8 mouse cellular contexts compared by ENCODE assay signal in the genomic region with DNA sequence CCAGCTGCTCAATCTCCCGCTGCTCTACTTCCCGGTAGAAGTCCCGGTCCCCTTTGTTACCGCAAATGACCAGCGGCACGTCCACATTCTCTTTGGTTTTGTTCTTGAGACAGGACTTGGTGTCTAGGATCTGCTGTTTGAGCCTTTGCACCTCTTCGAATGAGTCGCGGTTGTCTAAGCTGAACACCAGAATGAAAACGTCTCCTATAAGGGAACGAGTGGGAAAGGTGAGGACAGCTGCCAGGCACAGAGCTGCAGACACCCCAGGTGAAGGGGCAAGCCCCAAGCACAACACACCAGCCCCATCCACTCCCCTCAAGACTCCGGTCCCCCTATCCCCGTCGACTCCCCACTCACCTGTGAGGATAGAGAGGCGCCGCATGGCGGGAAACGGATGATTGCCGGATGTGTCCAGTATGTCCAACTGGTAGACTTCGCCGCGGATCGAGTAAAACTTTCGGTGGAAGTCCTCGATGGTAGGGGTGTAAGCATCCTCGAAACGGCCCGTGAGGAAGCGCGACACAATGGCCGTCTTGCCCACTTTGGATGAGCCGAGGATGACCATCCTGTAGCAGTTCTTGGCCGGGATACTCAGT. TPM values are rescaled to one million over a fixed set of nuclear protein-coding genes. Genes with fewer than 3 reads are reported as not detected.
DNase-seq lines count a peak whose midpoint lies in the region; ATAC-seq lines count a peak whose summit lies in the region.

No protein-coding gene starts in this region.

- no peak for ATAC-seq in heart, embryonic 15.5 days (replicated peaks; ENCODE audit: insufficient number of reproducible peaks, insufficient read depth, low FRiP score, low read depth)
- ATAC-seq in midbrain, embryonic 15.5 days (replicated peaks), result 0 out of 2 replicates have a peak, but pooled peaks have one; percentile 54

- peak overlapping the region; percentile 81 for H3K27ac ChIP-seq in heart, embryonic 15.5 days
- peak overlapping the region; percentile 74 for H3K27ac ChIP-seq in limb, embryonic 10.5 days
- H3K27ac ChIP-seq in midbrain, embryonic 15.5 days, result no peak overlapping the region

- H3K9me3 ChIP-seq in heart, embryonic 15.5 days (replicated peaks), result no peaks in the 10 kb centered on the region
- no peaks in the 10 kb centered on the region for H3K9me3 ChIP-seq in limb, embryonic 10.5 days (replicated peaks)
- H3K9me3 ChIP-seq in midbrain, embryonic 15.5 days, result no peaks in the 10 kb centered on the region

- WGBS in heart, embryonic 15.5 days, result 2% methylated on average over 33 of the region's 33 CpGs
- WGBS in limb, embryonic 10.5 days, result 4% methylated on average over 33 of the region's 33 CpGs
- WGBS in midbrain, embryonic 15.5 days, result 2% methylated on average over 33 of the region's 33 CpGs

- DNase-seq in embryo, embryonic 10.5 days (ENCODE audit: low spot score), result peak; percentile 44
- no peak for DNase-seq in embryo, embryonic 9.5 days (ENCODE audit: extremely low spot score)
- peak; percentile 23 for DNase-seq in 3134 (ENCODE audit: extremely low read depth, insufficient read length, low spot score)
- peak; percentile 41 for DNase-seq in cerebellum, adult 9-11 months
- peak; percentile 69 for DNase-seq in limb, embryonic 10.5 days (ENCODE audit: low spot score)
- DNase-seq in c-Kit-positive CD71-positive TER-119-positive erythroid progenitor cells, embryonic 14.5 days (ENCODE audit: low spot score), result no peak

- H3K27me3 ChIP-seq in heart, embryonic 15.5 days, result no peaks in the 10 kb centered on the region
- peaks cover 43% of the 10 kb centered on the region for H3K27me3 ChIP-seq in limb, embryonic 10.5 days (ENCODE audit: low read depth, poor library complexity, severe bottlenecking)
- H3K27me3 ChIP-seq in midbrain, embryonic 15.5 days (replicated peaks), result peaks cover 31% of the 10 kb centered on the region

- H3K9ac ChIP-seq in heart, embryonic 15.5 days, result peak overlapping the region; percentile 67
- peak overlapping the region; percentile 22 for H3K9ac ChIP-seq in midbrain, embryonic 15.5 days

- peaks cover 65% of the 10 kb centered on the region for H3K4me1 ChIP-seq in heart, embryonic 15.5 days (replicated peaks)
- peaks cover 54% of the 10 kb centered on the region for H3K4me1 ChIP-seq in limb, embryonic 10.5 days
- peaks cover 25% of the 10 kb centered on the region for H3K4me1 ChIP-seq in midbrain, embryonic 15.5 days

- H3K36me3 ChIP-seq in heart, embryonic 15.5 days, result peaks cover 4% of the 10 kb centered on the region; the same call in 1 of the 2 replicates
- peaks cover 32% of the 10 kb centered on the region for H3K36me3 ChIP-seq in limb, embryonic 10.5 days
- no peaks in the 10 kb centered on the region for H3K36me3 ChIP-seq in midbrain, embryonic 15.5 days (replicated peaks)

- H3K4me3 ChIP-seq in heart, embryonic 15.5 days, result peak overlapping the region; percentile 55
- H3K4me3 ChIP-seq in limb, embryonic 10.5 days, result peak overlapping the region; percentile 60
- H3K4me3 ChIP-seq in midbrain, embryonic 15.5 days, result peak overlapping the region; percentile 37

- peak overlapping the region; percentile 96 for H3K4me2 ChIP-seq in heart, embryonic 15.5 days
- H3K4me2 ChIP-seq in midbrain, embryonic 15.5 days, result peak overlapping the region; percentile 77

RNA-seq across cellular contexts. Expression of a gene that starts 0.5 kb away (rescaled TPM):
- 7.2 and 7.7 TPM in 2 replicates for polyA plus RNA-seq in heart, embryonic 15.5 days (2015; fragmentation: Nextera tagmentation; extraction: Ambion mirVana)
- 1.0 and 1.1 TPM in 2 replicates for polyA plus RNA-seq in limb, embryonic 10.5 days (2016; fragmentation: Nextera tagmentation; extraction: Ambion mirVana)
- polyA plus RNA-seq in midbrain, embryonic 15.5 days (2015; fragmentation: Nextera tagmentation; extraction: Ambion mirVana), result 1.2 and 1.6 TPM in 2 replicates

RNA-seq across cellular contexts. Expression of a gene that starts 16.3 kb away (rescaled TPM):
- polyA plus RNA-seq in heart, embryonic 15.5 days (2015; fragmentation: Nextera tagmentation; extraction: Ambion mirVana), result 40.0 and 43.0 TPM in 2 replicates
- polyA plus RNA-seq in limb, embryonic 10.5 days (2016; fragmentation: Nextera tagmentation; extraction: Ambion mirVana), result 50.1 and 55.7 TPM in 2 replicates
- 32.4 and 33.7 TPM in 2 replicates for polyA plus RNA-seq in midbrain, embryonic 15.5 days (2015; fragmentation: Nextera tagmentation; extraction: Ambion mirVana)

Comparison
In these comparisons a context has a peak if more than half of its experiments do, and no peak if none do; other contexts are left out.
1. DNase-seq: peak in embryo, embryonic 10.5 days (single experiment), 3134 (single experiment), cerebellum, adult 9-11 months (single experiment) and limb, embryonic 10.5 days (single experiment); none in embryo, embryonic 9.5 days (single experiment) and c-Kit-positive CD71-positive TER-119-positive erythroid progenitor cells, embryonic 14.5 days (single experiment).
2. Peak in every context shown above with its lines, with median percentiles within 50 percentile points of each other: H3K4me3 ChIP-seq.